Mouse (Mus musculus) limb, embryonic 10.5 days (tissue): ENCODE data around the gene Pkn1. TPM values are rescaled to one million over a fixed set of nuclear protein-coding genes. Genes with fewer than 3 reads are reported as not detected.

Experiments
- DNase-seq: peaks from one replicate; pipeline ENCODE4 v3.0.0-alpha.2; 2017; ENCODE audit warnings: low spot score
- H3K27ac ChIP-seq: fragments of 300-500 bp; sonication (generic); 2 replicates; pipeline ENCODE4 v1.5.1; 2016; ENCODE audit warnings: mild to moderate bottlenecking
- H3K27me3 ChIP-seq: fragments of 300-500 bp; sonication (generic); 2 replicates; pipeline ENCODE4 v1.6.1; 2016; ENCODE audit warnings: low read depth, mild to moderate bottlenecking; ENCODE audit not compliant: poor library complexity, severe bottlenecking
- H3K36me3 ChIP-seq: fragments of 300-500 bp; sonication (generic); 2 replicates; pipeline ENCODE4 v1.6.1; 2016; ENCODE audit warnings: mild to moderate bottlenecking, moderate library complexity
- H3K4me1 ChIP-seq: fragments of 300-500 bp; sonication (generic); 2 replicates; pipeline ENCODE4 v1.6.1; 2016
- H3K4me3 ChIP-seq: fragments of 300-500 bp; sonication (generic); 2 replicates; pipeline ENCODE4 v1.5.1; 2016; ENCODE audit warnings: mild to moderate bottlenecking, moderate library complexity
- H3K9me3 ChIP-seq: fragments of 300-500 bp; sonication (generic); replicated peaks from 2 replicates; pipeline ENCODE4 v1.6.1; 2016; ENCODE audit warnings: mild to moderate bottlenecking
- WGBS: fragments of 180-500 bp; shearing (Covaris S2); methylation state at CpG from one replicate; pipeline ENCODE4 v1.1.7; 2016; 5-methylcytosine and 5-hydroxymethylcytosine counted together
- polyA plus RNA-seq: library from polyadenylated mRNA; unstranded; fragments of >200 nt; fragmentation: Nextera tagmentation; extraction: Ambion mirVana; gene quantifications from 2 replicates; pipeline ENCODE4 v1.2.1, GENCODE M21; 2016

Pkn1 gene
- polyA plus RNA-seq, 1 experiment from 2014 or later, result 41.4 TPM

DNA sequence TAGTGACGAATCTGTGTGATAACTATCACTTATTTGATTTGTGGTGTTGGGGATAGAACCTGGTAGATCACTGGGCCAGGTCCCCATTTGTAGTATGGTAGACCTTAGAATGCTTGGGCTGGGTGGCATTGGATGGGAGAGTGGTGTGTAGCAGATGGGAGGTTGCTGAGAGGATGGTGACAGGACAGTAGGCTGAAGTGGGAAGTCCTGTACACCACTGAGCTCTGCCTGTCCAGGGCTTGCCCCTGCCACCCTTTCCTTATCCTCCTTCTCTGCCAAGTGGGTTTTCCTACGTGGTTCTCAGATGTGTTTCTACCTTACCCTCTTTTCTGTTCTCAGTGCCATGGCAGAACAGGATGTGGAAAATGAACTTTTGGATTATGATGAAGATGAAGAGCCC, 20.1 kb upstream of the Pkn1 start:
- Histone ChIP-seq H3K36me3 (peaks cover 51% of the 10 kb centered on the region), H3K27me3 (no peaks in the 10 kb centered on the region), H3K27ac (no peak overlapping the region), H3K4me1 (peaks cover 17% of the 10 kb centered on the region), H3K9me3 (no peaks in the 10 kb centered on the region), H3K4me3 (no peak overlapping the region)
- 88% methylated on average over 2 of the region's 2 CpGs for WGBS
- DNase-seq, result no peak

DNA sequence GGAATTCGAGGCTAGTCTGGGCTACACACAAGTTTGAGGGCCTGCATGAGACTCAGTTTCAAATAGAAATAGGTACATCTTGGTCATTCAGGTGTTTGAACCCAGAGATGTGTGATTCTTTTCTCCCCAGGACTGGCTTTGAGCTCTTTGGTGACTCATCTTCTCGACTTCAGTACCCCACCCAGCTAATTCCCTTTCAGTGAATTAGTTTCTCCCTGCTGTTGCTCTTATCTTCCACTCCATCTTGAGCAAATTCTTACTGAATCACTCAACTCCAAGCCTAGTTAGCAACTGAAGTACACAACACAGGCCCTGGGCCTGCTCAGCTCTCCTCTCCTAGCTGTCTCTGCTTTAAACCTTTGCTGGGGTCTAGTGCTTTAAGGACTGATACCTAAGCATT, 17.6 kb upstream of the Pkn1 start:
- peak overlapping the region; percentile 97 for H3K4me3 ChIP-seq
- 66% methylated on average over 2 of the region's 2 CpGs for WGBS
- no peak overlapping the region for H3K27ac ChIP-seq
- no peaks in the 10 kb centered on the region for H3K9me3 ChIP-seq
- H3K36me3 ChIP-seq, result peaks cover 26% of the 10 kb centered on the region
- no peak for DNase-seq
- peaks cover 17% of the 10 kb centered on the region for H3K4me1 ChIP-seq
- H3K27me3 ChIP-seq, result no peaks in the 10 kb centered on the region

DNA sequence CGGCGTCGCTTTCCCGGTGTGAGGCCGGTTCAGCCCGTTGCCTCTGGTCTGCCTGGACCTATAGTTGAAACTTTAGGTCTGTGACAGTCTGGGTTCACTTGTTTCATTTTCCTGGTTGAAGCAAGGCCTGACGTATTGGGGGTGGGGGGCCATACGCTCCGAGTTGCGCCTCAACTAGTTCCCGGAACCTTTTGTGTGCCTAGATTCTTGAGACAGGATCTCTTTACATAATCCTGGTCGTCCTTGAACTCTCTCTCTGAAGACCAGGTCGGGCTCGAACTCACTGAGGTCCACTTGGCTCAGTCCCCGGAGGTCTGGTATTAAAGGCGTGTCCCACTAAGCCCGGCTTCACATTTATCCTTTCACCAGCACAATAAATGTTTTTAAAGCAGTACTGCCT, 16.8 kb upstream of the Pkn1 start:
- H3K9me3 ChIP-seq, result no peaks in the 10 kb centered on the region
- 1% methylated on average over 17 of the region's 17 CpGs for WGBS
- H3K4me3 ChIP-seq, result peak overlapping the region; percentile 97
- no peak for DNase-seq
- peak overlapping the region; percentile 98 for H3K27ac ChIP-seq
- H3K27me3 ChIP-seq, result no peaks in the 10 kb centered on the region
- H3K4me1 ChIP-seq, result peaks cover 17% of the 10 kb centered on the region
- peaks cover 18% of the 10 kb centered on the region for H3K36me3 ChIP-seq

DNA sequence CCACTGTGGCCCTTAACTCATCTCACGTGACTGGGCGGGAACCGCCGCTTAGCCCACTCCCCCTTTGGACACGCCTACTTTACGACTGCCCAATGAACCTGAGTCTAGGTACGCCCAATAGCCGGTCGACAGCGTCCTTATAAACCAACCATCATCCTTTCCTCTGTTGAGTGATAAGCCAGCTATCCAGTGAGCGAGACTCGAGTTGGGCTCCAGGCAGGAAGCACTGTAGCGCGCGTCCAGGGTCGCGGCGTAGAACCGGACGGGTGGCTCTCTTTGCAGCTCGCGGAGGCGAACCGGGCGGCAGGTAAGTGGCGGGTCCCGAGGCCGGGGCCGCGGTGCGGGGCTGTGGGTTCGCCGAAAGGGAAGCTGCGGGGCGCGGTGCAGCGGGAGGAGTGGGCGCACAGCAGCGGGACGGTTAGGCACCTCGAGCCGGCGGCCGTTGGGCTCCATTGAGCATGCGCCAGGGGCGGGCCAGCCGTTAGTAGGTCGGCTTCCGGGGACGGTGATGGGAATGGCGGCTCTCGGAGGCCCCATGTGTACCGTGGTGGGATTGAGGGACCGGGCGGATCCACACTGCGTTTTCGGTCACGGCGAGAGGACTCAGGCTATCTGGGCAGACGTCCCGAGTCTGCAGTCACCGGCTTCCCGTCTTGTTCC, 16.2 kb upstream of the Pkn1 start, which contains the start of gene Ddx39:
TSS of gene Ddx39 (plus strand) at position 147 of the 660 bp plus-strand sequence.
- Histone ChIP-seq H3K4me3 (peak within 1 kb of the TSS; percentile 97), H3K9me3 (no peaks in the 10 kb centered on the region), H3K27me3 (no peaks in the 10 kb centered on the region), H3K27ac (peak within 1 kb of the TSS; percentile 98), H3K4me1 (peaks cover 17% of the 10 kb centered on the region), H3K36me3 (peaks cover 12% of the 10 kb centered on the region)
- peak; percentile 92 for DNase-seq
- WGBS, result under 1% methylated on average over 61 of the region's 63 CpGs

DNA sequence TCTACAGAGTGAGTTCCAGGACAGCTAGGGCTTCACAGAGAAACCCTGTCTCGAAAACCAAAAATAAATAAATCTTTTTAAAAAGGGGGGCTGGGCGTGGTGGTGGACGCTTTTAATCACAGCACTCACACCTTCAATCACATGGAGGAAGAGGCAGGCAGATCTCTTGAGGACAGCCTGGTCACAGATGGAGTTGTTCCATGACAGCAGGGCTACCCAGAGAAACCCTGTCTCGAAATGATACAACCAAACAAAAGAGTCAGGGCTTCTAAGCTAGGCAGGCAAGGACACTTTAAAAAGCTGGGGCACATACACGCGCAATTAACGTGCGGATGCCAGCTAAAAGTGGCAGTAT, 15.7 kb upstream of the Pkn1 start:
- Histone ChIP-seq H3K4me3 (peak overlapping the region; percentile 97), H3K27me3 (no peaks in the 10 kb centered on the region), H3K27ac (peak overlapping the region; percentile 98), H3K9me3 (no peaks in the 10 kb centered on the region), H3K4me1 (peaks cover 17% of the 10 kb centered on the region), H3K36me3 (peaks cover 7% of the 10 kb centered on the region)
- WGBS, result 17% methylated on average over 8 of the region's 8 CpGs
- no peak for DNase-seq

DNA sequence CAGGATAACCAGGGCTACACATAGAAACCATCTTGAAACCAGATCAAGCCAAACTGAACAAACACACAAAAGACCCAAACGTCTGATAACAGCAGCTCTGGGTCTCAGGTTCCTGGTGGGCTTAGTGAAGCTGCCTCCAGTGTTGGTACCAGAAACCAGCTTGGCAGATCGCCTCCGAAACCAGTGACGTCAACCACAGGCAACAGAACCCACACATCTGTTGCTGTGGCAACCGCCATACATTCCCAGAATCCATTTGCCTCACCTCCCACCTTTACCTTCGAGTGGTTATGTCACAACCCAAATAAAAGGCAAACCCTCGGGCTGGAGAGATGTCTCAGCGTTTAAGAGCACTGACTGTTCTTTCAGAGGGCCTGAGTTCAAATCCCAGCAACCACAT, 8.6 kb upstream of the Pkn1 start:
- H3K27me3 ChIP-seq, result no peaks in the 10 kb centered on the region
- WGBS, result 82% methylated on average over 8 of the region's 8 CpGs
- no peaks in the 10 kb centered on the region for H3K36me3 ChIP-seq
- H3K4me1 ChIP-seq, result no peaks in the 10 kb centered on the region
- H3K4me3 ChIP-seq, result no peak overlapping the region
- no peaks in the 10 kb centered on the region for H3K9me3 ChIP-seq
- no peak overlapping the region for H3K27ac ChIP-seq
- no peak for DNase-seq

DNA sequence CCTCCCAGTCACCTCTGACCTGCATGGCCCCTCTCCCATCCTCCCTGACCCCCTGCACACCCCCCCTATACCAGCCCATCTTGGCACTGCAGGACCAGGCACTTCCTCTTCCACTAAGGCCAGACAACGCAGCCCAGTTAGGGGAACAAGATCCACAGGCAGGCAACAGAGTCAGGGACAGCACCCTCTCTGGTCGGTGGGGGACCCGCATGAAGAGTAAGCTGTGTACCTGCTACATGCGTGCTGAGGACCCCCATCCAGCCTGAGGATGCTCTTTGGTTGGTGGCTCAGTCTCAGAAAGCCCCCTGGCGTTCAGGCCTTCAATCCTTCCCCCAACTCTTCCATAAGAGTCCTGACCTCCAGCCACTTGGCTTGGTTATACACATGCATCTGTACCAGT, 7.4 kb upstream of the Pkn1 start:
- Histone ChIP-seq H3K27ac (no peak overlapping the region), H3K36me3 (no peaks in the 10 kb centered on the region), H3K4me3 (no peak overlapping the region), H3K4me1 (no peaks in the 10 kb centered on the region), H3K27me3 (no peaks in the 10 kb centered on the region), H3K9me3 (no peaks in the 10 kb centered on the region)
- no peak for DNase-seq
- WGBS, result 56% methylated on average over 5 of the region's 5 CpGs

DNA sequence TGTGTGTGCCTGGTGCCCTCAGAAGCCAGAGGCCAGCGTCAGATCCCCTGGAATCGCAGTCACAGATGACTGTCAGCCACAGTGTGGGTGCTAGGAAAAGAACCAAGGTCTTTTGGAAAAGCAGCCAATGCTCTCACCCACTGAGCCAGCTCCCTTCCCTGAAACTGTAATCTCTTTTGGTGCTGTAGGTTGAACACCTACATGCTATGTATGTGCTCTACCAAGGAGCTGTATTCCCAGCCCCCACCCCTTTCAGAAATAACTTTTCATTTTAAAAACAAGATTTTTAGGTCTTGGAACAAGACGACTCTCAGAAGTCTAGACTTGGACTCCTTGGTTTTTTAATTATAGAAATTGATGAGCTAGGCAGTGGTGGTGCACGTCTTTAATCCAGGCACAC, 4.4 kb upstream of the Pkn1 start:
- DNase-seq, result no peak
- 90% methylated on average over 4 of the region's 4 CpGs for WGBS

DNA sequence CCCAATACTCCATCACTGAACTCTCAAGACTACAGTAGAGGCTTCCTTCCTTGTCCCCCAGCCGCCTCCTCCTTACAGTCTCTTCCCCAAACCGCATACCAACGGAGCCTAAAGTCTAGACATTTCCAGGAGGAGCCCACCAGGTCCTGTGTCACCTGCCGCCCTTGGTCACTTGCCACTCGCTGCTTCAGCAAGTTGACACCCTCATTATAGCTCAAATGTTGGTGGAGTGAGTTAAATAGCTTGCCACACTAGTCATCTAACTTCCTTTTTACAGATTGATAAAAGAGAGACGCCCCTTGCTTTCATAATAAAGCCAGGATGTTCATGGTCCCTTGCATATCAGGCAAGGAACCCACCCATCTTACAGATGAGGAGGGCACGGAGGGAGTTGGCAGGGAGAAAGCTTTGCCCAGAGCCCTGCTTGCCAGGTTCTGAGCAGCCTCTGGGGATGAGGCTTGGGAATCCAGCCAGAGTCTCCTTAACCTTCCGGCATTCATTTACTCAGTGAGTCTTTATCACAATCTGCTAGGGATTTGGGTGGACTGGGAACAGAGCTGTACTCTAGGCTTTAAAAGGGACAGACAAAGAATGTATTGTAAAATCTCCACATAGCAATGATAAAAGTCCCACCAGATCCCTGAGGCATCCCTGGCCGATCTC, 1.6 kb upstream of the Pkn1 start:
- Histone ChIP-seq H3K9me3 (no peaks in the 10 kb centered on the region), H3K36me3 (peaks cover 4% of the 10 kb centered on the region; the same call in 1 of the 2 replicates), H3K27me3 (no peaks in the 10 kb centered on the region), H3K4me1 (peaks cover 45% of the 10 kb centered on the region), H3K27ac (peak overlapping the region; percentile 95), H3K4me3 (0 out of 2 replicates have a peak overlapping the region, but pooled peaks have one; percentile 96)
- 82% methylated on average over 9 of the region's 9 CpGs for WGBS
- no peak for DNase-seq

More for the DNA sequence above, 4.4 kb upstream of the Pkn1 start:
- Histone ChIP-seq H3K36me3 (no peaks in the 10 kb centered on the region), H3K4me1 (peaks cover 24% of the 10 kb centered on the region), H3K27me3 (no peaks in the 10 kb centered on the region), H3K9me3 (no peaks in the 10 kb centered on the region), H3K4me3 (no peak overlapping the region), H3K27ac (no peak overlapping the region)

DNA sequence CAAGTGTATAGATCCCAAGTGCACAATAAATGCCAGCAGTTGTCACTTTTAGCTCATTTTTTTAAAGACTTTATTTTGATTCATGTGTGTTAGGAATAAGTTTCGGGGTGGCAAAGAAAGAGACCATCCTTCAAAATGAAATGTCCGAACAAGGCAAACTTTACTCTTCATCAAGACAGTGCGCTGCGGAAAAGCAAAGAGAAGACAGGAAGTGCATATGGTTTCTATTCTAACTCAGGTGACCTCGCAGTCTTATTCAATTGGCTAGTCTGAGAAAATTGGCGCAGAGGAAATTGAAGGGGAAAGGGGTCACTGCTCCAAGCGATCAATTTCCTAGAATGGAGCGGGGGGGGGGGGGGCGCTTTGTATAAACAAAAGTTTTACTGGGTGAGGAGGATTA, 587 bp upstream of the Pkn1 start:
- Histone ChIP-seq H3K27ac (peak overlapping the region; percentile 95), H3K9me3 (no peaks in the 10 kb centered on the region), H3K4me3 (peak overlapping the region; percentile 96), H3K36me3 (peaks cover 4% of the 10 kb centered on the region; the same call in 1 of the 2 replicates), H3K27me3 (no peaks in the 10 kb centered on the region), H3K4me1 (peaks cover 48% of the 10 kb centered on the region)
- DNase-seq, result no peak
- 20% methylated on average over 9 of the region's 9 CpGs for WGBS

DNA sequence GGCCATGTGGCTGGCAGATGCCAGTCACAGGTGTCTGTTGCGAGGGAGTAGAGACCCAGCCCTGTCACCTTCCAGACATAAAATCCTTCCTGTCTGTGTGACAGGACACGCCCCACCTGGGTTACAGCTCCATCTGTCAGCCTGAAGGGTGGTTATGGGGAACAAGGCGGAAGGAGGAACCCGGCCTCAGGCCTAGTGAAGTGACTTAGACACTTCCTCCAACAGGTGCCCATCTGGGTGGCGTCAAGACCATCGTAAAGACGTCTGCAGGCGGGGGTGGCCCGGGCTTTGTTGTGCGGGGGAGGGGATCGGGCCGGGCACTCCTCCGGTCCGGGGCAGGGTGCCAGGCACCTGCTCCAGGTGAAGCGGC, 703 bp downstream of the Pkn1 start:
- Histone ChIP-seq H3K4me1 (peaks cover 51% of the 10 kb centered on the region), H3K9me3 (no peaks in the 10 kb centered on the region), H3K36me3 (peaks cover 4% of the 10 kb centered on the region; the same call in 1 of the 2 replicates), H3K4me3 (peak overlapping the region; percentile 96), H3K27ac (peak overlapping the region; percentile 95), H3K27me3 (no peaks in the 10 kb centered on the region)
- 3% methylated on average over 15 of the region's 15 CpGs for WGBS
- DNase-seq, result peak; percentile 55

DNA sequence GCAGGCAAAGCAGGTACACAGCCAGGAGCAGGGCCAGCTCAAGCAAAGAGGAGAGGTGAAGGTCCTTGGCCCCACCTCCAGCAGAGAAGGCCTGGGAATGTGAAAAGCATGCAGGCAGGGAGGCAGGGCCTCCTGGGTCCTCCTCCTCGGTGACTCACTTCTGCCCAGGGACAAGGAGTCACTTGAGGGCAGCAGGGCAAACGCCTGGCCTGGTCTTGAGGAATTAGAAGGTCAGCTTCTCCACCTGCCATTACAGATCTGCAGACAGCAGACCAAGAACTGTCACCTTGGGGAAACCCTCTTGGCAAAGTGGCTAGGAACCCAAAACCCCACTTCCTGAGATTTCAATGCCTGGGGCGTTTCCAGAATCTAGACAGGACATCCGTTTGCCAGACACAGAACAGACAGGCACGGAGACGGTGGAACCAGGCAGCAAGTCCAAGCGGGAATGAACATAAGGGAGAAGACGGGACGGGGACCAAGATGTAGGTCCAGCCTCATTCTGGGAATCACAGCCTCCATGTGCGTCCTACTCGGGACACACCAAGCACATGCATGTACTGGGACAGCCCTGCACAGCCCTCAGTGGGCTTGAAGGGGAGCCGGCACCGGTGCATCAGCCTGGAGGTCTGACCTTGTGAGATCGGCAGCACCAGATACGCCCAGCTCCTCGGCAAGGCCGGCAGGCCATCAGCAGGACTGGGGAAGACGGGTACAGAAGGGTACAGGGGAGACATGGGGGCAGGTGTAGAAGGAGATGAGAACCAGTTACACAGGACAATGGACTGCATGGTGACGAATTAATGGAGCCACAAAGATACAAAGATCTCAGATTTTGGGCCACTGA, 1.4 kb downstream of the Pkn1 start:
- DNase-seq, result peak; percentile 46
- Histone ChIP-seq H3K4me3 (peak overlapping the region; percentile 96), H3K4me1 (peaks cover 57% of the 10 kb centered on the region), H3K27ac (peak overlapping the region; percentile 95), H3K36me3 (peaks cover 9% of the 10 kb centered on the region), H3K9me3 (no peaks in the 10 kb centered on the region), H3K27me3 (no peaks in the 10 kb centered on the region)
- WGBS, result 57% methylated on average over 19 of the region's 19 CpGs
